Mouse (Mus musculus): ENCODE data around the gene Mical2.

GRCm38 (mm10) chr7:112185226-112185745, 40.4 kb upstream of the Mical2 start:
- TF ChIP-seq CTCF (IDR thresholded peaks at IDR 0.05; ENCODE audit: low read depth, low read length) (no peak), GATA1 (IDR thresholded peaks at IDR 0.05; ENCODE audit: borderline replicate concordance, low read length) (no peak)

Data from G1E (cell line).